Mouse (Mus musculus): ENCODE results near the gene Defb29. TPM values are rescaled to one million over a fixed set of nuclear protein-coding genes. Genes with fewer than 3 reads are reported as not detected.

Gene Defb29
- not detected in 2 replicates for total RNA-seq (2017)

GRCm38 (mm10) chr2:152539944-152540710 lies at the start of gene Defb29:
Defb29 (minus strand) TSS chr2:152540098.
- ATAC-seq (replicated peaks in 1 of 2; ENCODE audit: insufficient read depth in 1 of 2, low FRiP score in 2 of 2, low TSS enrichment in 1 of 2, low read depth in 1 of 2, poor library complexity in 2 of 2, severe bottlenecking in 2 of 2): no peak

- no peak for ATAC-seq (replicated peaks in 1 of 2; ENCODE audit: insufficient read depth in 1 of 2, low FRiP score in 2 of 2, low TSS enrichment in 1 of 2, low read depth in 1 of 2, poor library complexity in 2 of 2, severe bottlenecking in 2 of 2)
Observed at GRCm38 (mm10) chr2:152589021-152589420, 49.1 kb upstream of the Defb29 start.

- no peak for ATAC-seq (replicated peaks in 1 of 2; ENCODE audit: insufficient read depth in 1 of 2, low FRiP score in 2 of 2, low TSS enrichment in 1 of 2, low read depth in 1 of 2, poor library complexity in 2 of 2, severe bottlenecking in 2 of 2)
Observed at GRCm38 (mm10) chr2:152588450-152588849, 48.6 kb upstream of the Defb29 start.

GRCm38 (mm10) chr2:152586926-152587560 lies 47.1 kb upstream of the Defb29 start:
- peak; percentile 65 to 66; a peak in 3 of 4 replicates for ATAC-seq (replicated peaks in 1 of 2; ENCODE audit: insufficient read depth in 1 of 2, low FRiP score in 2 of 2, low TSS enrichment in 1 of 2, low read depth in 1 of 2, poor library complexity in 2 of 2, severe bottlenecking in 2 of 2)

- ATAC-seq (replicated peaks in 1 of 2; ENCODE audit: insufficient read depth in 1 of 2, low FRiP score in 2 of 2, low TSS enrichment in 1 of 2, low read depth in 1 of 2, poor library complexity in 2 of 2, severe bottlenecking in 2 of 2): no peak
Observed at GRCm38 (mm10) chr2:152580612-152581011, 40.7 kb upstream of the Defb29 start.

- no peak for ATAC-seq (replicated peaks in 1 of 2; ENCODE audit: insufficient read depth in 1 of 2, low FRiP score in 2 of 2, low TSS enrichment in 1 of 2, low read depth in 1 of 2, poor library complexity in 2 of 2, severe bottlenecking in 2 of 2)
Observed at GRCm38 (mm10) chr2:152580107-152580506, 40.2 kb upstream of the Defb29 start, which contains the start of gene Defb19. Defb19 (minus strand) TSS chr2:152580312.

- ATAC-seq (replicated peaks in 1 of 2; ENCODE audit: insufficient read depth in 1 of 2, low FRiP score in 2 of 2, low TSS enrichment in 1 of 2, low read depth in 1 of 2, poor library complexity in 2 of 2, severe bottlenecking in 2 of 2): no peak
Observed at GRCm38 (mm10) chr2:152573484-152573883, 33.6 kb upstream of the Defb29 start.

- ATAC-seq (replicated peaks in 1 of 2; ENCODE audit: insufficient read depth in 1 of 2, low FRiP score in 2 of 2, low TSS enrichment in 1 of 2, low read depth in 1 of 2, poor library complexity in 2 of 2, severe bottlenecking in 2 of 2): no peak
Observed at GRCm38 (mm10) chr2:152572114-152572794, 32.4 kb upstream of the Defb29 start, which contains the start of gene Defb21. Defb21 (plus strand) TSS chr2:152572744.

GRCm38 (mm10) chr2:152570313-152570712 lies 30.4 kb upstream of the Defb29 start:
- ATAC-seq (replicated peaks in 1 of 2; ENCODE audit: insufficient read depth in 1 of 2, low FRiP score in 2 of 2, low TSS enrichment in 1 of 2, low read depth in 1 of 2, poor library complexity in 2 of 2, severe bottlenecking in 2 of 2): no peak

GRCm38 (mm10) chr2:152569881-152570280 lies 30.0 kb upstream of the Defb29 start:
- ATAC-seq (replicated peaks in 1 of 2; ENCODE audit: insufficient read depth in 1 of 2, low FRiP score in 2 of 2, low TSS enrichment in 1 of 2, low read depth in 1 of 2, poor library complexity in 2 of 2, severe bottlenecking in 2 of 2): no peak

- ATAC-seq (replicated peaks in 1 of 2; ENCODE audit: insufficient read depth in 1 of 2, low FRiP score in 2 of 2, low TSS enrichment in 1 of 2, low read depth in 1 of 2, poor library complexity in 2 of 2, severe bottlenecking in 2 of 2): no peak
Observed at GRCm38 (mm10) chr2:152569038-152569437, 29.1 kb upstream of the Defb29 start, which contains the start of gene Gm17416. Gm17416 (plus strand) TSS chr2:152569338.

- ATAC-seq (replicated peaks in 1 of 2; ENCODE audit: insufficient read depth in 1 of 2, low FRiP score in 2 of 2, low TSS enrichment in 1 of 2, low read depth in 1 of 2, poor library complexity in 2 of 2, severe bottlenecking in 2 of 2): peak; percentile 62 to 68
Observed at GRCm38 (mm10) chr2:152556655-152557054, 16.8 kb upstream of the Defb29 start.

- peak; percentile 53 to 65; a peak in 2 of 4 replicates for ATAC-seq (replicated peaks in 1 of 2; ENCODE audit: insufficient read depth in 1 of 2, low FRiP score in 2 of 2, low TSS enrichment in 1 of 2, low read depth in 1 of 2, poor library complexity in 2 of 2, severe bottlenecking in 2 of 2)
Observed at GRCm38 (mm10) chr2:152553774-152554423, 14.0 kb upstream of the Defb29 start.

GRCm38 (mm10) chr2:152548124-152548523 lies 8.2 kb upstream of the Defb29 start:
- no peak for ATAC-seq (replicated peaks in 1 of 2; ENCODE audit: insufficient read depth in 1 of 2, low FRiP score in 2 of 2, low TSS enrichment in 1 of 2, low read depth in 1 of 2, poor library complexity in 2 of 2, severe bottlenecking in 2 of 2)

- peak; percentile 78 to 86 for ATAC-seq (replicated peaks in 1 of 2; ENCODE audit: insufficient read depth in 1 of 2, low FRiP score in 2 of 2, low TSS enrichment in 1 of 2, low read depth in 1 of 2, poor library complexity in 2 of 2, severe bottlenecking in 2 of 2)
Observed at GRCm38 (mm10) chr2:152544691-152545090, 4.8 kb upstream of the Defb29 start.

- no peak for ATAC-seq (replicated peaks in 1 of 2; ENCODE audit: insufficient read depth in 1 of 2, low FRiP score in 2 of 2, low TSS enrichment in 1 of 2, low read depth in 1 of 2, poor library complexity in 2 of 2, severe bottlenecking in 2 of 2)
Observed at GRCm38 (mm10) chr2:152543478-152543877, 3.6 kb upstream of the Defb29 start.

GRCm38 (mm10) chr2:152542897-152543296 lies 3.0 kb upstream of the Defb29 start:
- no peak for ATAC-seq (replicated peaks in 1 of 2; ENCODE audit: insufficient read depth in 1 of 2, low FRiP score in 2 of 2, low TSS enrichment in 1 of 2, low read depth in 1 of 2, poor library complexity in 2 of 2, severe bottlenecking in 2 of 2)
